Mouse (Mus musculus) spleen, adult 12 weeks (tissue): ENCODE results near the gene Dcbld1.

Source experiments
- DNase-seq: peaks from one replicate; pipeline ENCODE4 v3.0.0; 2022; ENCODE audit warnings: low spot score

The Dcbld1 gene

DNA sequence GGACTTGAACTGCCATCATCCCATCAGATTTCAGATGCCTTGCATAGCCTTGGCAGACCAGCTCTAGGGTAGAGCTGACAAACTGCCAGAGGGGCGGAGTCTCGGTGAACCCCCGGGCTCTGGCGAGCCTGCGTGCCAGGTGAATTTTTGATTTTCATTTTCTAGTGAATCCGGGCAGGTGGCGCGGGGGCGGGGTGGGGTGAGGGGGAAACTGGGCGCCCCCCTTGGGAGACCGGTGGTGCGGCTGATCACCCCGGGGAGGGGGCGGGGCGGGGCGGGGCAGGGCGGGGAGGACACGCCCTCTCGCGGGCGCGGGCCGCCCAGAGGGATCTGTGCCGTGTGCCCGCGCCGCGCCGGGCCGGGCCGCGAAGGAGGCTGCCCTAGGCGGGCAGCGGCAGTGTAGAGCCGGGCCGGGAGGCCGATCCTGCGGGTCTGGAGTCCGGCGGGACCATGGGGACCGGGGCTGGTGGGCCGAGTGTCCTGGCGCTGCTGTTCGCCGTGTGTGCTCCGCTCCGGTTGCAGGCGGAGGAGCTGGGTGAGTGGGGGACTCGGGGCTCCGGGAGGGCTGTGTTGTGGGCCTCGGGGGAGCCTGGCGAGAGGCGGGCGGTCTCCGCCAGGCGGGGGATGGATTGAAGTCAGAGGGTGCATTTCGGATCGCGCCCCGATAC, at the start of gene Dcbld1:
Dcbld1 (plus strand) TSS at position 319 of the 668 bp plus-strand sequence.
- peak; percentile 7 for DNase-seq

- no peak for DNase-seq
Measured at GRCm38 (mm10) chr10:52185900-52186299, 47.5 kb upstream of the Dcbld1 start.

- DNase-seq: no peak
Measured at GRCm38 (mm10) chr10:52194957-52195852, 38.2 kb upstream of the Dcbld1 start, which contains the start of gene Ros1. TSS of gene Ros1 (minus strand) at chr10:52195244.

GRCm38 (mm10) chr10:52204006-52204405, 29.4 kb upstream of the Dcbld1 start:
- no peak for DNase-seq

- DNase-seq: no peak
Measured at GRCm38 (mm10) chr10:52215267-52215818, 18.1 kb upstream of the Dcbld1 start.

- peak; percentile 2 for DNase-seq
Measured at GRCm38 (mm10) chr10:52216797-52217563, 16.4 kb upstream of the Dcbld1 start.

GRCm38 (mm10) chr10:52217564-52217934, 15.9 kb upstream of the Dcbld1 start:
- DNase-seq: no peak

DNA sequence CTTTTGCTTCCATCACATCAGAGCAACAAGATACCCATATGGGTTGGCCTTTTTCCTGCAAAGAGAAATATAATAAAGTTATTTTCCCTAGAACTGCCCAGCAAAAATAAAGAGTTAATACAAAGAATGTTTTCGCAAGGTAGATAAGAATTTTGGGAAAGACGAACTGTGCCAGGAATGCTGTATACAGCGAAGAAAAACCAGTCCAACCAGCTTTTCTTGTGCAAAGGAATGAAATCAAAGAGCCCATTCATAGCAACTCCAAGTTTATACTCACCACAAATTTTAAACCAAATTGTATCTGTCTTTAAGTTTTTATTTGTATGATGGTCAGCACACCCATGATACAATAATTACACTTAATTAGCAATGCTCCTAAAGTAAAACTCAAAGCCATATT, 13.8 kb upstream of the Dcbld1 start:
- no peak for DNase-seq

- DNase-seq: no peak
Measured at GRCm38 (mm10) chr10:52232196-52233176, 933 bp upstream of the Dcbld1 start.

- DNase-seq: peak; percentile 1
Measured at GRCm38 (mm10) chr10:52233969-52234653, 692 bp downstream of the Dcbld1 start.

GRCm38 (mm10) chr10:52234654-52234981, 1.2 kb downstream of the Dcbld1 start:
- no peak for DNase-seq

DNA sequence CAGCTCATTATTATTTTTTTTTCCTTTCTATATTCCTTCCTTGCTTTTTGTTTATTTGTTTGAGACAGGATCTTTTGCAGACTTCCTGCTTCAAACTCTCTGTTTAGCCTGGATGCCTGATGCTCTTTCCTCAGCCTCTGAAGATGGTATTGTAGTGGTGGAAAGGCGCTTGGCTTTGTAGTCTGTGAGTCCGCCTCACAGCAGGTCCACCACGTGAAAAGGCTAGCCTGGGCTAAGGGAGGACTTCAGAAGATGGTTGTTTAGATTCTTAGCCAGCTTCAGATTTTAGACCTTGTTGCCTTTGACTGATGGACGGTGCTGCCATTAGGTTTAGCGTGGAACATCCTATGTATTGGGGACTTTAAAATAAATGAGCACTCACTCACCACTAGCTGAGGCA, 2.0 kb downstream of the Dcbld1 start:
- no peak for DNase-seq

DNA sequence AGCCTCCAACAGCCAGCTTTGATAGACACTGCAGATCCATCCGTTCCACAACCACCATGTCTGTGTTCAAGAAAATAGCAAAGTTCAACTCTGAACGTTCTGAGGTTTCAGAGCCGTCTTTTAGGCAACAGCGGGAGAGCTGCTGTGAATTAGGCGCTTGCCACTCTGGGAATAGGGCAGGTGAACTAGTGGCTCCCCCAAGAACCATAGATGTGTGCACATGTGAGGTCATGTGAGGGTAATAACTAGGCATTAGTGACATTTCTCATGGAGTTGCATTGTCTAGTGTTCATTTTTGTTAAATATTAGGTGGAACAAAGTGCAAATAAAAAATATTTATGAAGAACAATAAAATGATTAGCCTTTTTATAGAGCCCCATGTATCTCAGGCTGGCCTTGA, 8.6 kb downstream of the Dcbld1 start:
- DNase-seq: no peak

GRCm38 (mm10) chr10:52242680-52243323, 9.4 kb downstream of the Dcbld1 start:
- no peak for DNase-seq

DNA sequence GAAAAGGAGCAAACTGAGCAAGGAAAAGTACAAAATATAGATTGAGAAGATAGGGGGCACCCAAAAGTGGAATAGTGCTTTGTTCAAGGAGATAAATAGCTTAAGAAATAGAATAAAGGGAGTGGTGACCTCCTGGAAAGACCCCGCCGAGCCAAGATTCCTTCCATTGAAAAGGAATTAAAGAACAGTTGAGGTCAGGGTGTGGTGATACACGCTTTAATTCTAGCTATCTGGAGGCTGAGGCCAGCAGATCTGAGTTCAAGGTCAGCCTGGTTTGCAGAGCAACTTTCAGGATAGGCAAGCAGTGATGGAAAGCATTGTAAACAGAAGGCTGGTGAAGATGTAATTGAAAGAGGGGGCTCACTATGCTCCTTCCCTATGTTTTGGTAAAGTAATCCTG, 12.8 kb downstream of the Dcbld1 start:
- no peak for DNase-seq

- no peak for DNase-seq
Measured at GRCm38 (mm10) chr10:52252240-52252639, 18.8 kb downstream of the Dcbld1 start.

GRCm38 (mm10) chr10:52253426-52253825, 20.0 kb downstream of the Dcbld1 start:
- no peak for DNase-seq

DNA sequence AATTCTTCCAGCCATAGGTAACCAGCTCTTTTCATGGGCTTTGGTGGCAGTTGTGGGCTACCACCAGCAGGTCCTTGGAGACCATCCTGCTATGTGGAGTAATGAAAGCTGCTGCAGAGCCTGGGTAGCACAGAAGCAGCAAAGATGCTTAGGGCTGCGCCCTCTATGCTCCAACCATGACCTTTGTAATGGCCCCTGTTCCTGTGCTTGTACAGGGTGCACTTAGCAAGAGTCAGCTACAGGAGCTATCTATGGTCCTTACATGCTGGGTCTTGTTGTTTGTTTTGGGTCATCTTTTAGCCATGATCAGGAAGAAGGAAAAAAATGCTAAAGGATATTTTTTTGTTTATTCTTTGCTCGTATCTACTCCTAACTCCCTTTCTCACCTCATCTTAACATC, 24.3 kb downstream of the Dcbld1 start:
- DNase-seq: no peak

DNA sequence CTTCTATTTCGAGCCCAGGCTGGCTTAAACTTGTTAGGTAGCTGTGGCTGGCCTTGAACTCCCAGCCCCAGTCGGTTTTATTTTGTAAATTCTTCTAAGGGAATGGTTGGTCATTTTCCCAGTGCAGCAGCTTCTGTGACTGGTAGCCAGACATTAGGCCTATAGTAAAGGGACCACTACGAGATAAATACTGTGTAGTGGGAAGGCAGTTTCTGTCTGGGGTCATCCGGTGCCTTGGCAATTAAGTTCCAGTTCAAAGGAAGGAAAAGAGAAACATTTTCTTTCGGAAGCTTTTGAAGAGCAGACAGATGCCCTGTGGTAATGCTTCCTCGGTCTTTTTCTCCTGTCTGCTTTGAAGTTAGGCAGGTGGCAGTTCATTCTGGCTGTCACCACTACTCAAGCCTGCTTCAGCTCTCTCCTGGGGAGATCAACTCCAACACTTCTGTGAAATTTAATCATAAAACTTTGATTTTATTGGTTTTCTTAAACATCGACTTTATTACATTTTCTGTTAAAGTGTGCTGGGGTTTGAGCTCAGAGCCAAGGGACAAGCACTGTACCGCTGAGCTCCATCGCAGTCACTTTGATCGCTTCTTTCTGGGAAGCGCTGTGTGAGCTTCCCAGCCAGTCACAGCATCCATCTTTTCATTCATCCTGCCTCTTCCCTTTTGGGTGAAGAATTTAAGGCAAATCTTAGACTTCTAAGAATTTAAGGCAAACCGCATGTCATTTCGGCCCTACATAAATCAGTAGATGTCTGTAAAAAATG, 24.9 kb downstream of the Dcbld1 start:
- no peak for DNase-seq
